Mouse (Mus musculus): ENCODE results near the gene Cenpv. TPM values are rescaled to one million over a fixed set of nuclear protein-coding genes. Genes with fewer than 3 reads are reported as not detected.

The Cenpv gene
- polyA plus RNA-seq, 1 experiment from 2014 or later: 52.2 TPM

- under 1% methylated on average over 58 of the region's 58 CpGs for WGBS
- H3K4me3 ChIP-seq: peak overlapping the region; percentile 65
- no peaks in the 10 kb centered on the region for H3K9me3 ChIP-seq
- peak overlapping the region; percentile 83 for H3K4me2 ChIP-seq
- H3K27ac ChIP-seq (replicated peaks): peak overlapping the region; percentile 90
- peak; percentile 86 for ATAC-seq (ENCODE audit: low read depth)
- H3K27me3 ChIP-seq: no peaks in the 10 kb centered on the region
- H3K36me3 ChIP-seq: peaks cover 29% of the 10 kb centered on the region
- peak overlapping the region; percentile 87 for H3K9ac ChIP-seq
- peaks cover 49% of the 10 kb centered on the region for H3K4me1 ChIP-seq (replicated peaks)
Observed at GRCm38 (mm10) chr11:62551226-62552119, 12.4 kb upstream of the Cenpv start.

- no peaks in the 10 kb centered on the region for H3K27me3 ChIP-seq
- H3K9me3 ChIP-seq: no peaks in the 10 kb centered on the region
- H3K27ac ChIP-seq (replicated peaks): peak within 1 kb of the TSS; percentile 99
- peak; percentile 98 for ATAC-seq (ENCODE audit: low read depth)
- peak within 1 kb of the TSS; percentile 83 for H3K4me2 ChIP-seq
- H3K36me3 ChIP-seq: peaks cover 28% of the 10 kb centered on the region
- H3K9ac ChIP-seq: peak within 1 kb of the TSS; percentile 95
- peak within 1 kb of the TSS; percentile 65 for H3K4me3 ChIP-seq
- peaks cover 45% of the 10 kb centered on the region for H3K4me1 ChIP-seq (replicated peaks)
- under 1% methylated on average over 40 of the region's 40 CpGs for WGBS
Observed at GRCm38 (mm10) chr11:62550727-62551225, 11.7 kb upstream of the Cenpv start, which contains the start of gene Ubb. Gene Ubb, plus strand, starts transcription at chr11:62551171.

GRCm38 (mm10) chr11:62550227-62550685 lies 11.2 kb upstream of the Cenpv start:
- no peaks in the 10 kb centered on the region for H3K27me3 ChIP-seq
- H3K4me3 ChIP-seq: peak overlapping the region; percentile 65
- no peaks in the 10 kb centered on the region for H3K9me3 ChIP-seq
- peak overlapping the region; percentile 95 for H3K9ac ChIP-seq
- peak overlapping the region; percentile 83 for H3K4me2 ChIP-seq
- H3K27ac ChIP-seq (replicated peaks): peak overlapping the region; percentile 99
- peak; percentile 45 for ATAC-seq (ENCODE audit: low read depth)
- H3K4me1 ChIP-seq (replicated peaks): peaks cover 40% of the 10 kb centered on the region
- peaks cover 23% of the 10 kb centered on the region for H3K36me3 ChIP-seq
- 1% methylated on average over 11 of the region's 11 CpGs for WGBS

DNA sequence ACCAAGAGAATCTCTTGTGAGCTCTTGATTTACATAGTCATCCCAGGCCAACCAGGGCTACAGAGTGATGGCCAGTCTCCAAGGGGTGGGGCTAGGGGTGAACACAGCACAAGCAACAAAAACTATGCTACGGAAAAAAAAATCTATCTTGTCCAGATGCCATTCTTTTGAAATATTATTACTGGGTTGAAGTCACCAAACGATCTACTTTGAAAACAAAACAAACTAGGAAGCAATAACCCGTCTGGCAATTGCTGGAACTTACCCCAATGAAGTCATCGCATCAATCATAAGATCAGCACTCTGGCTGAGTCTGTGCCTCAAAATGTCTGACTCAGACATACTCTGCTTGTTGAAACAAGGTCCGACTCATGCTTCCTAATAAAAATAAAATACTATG lies 10.7 kb upstream of the Cenpv start:
- Histone ChIP-seq H3K27me3 (no peaks in the 10 kb centered on the region), H3K9me3 (no peaks in the 10 kb centered on the region), H3K9ac (peak overlapping the region; percentile 95), H3K4me3 (peak overlapping the region; percentile 65), H3K36me3 (peaks cover 18% of the 10 kb centered on the region), H3K4me2 (peak overlapping the region; percentile 83), H3K4me1 (replicated peaks) (peaks cover 35% of the 10 kb centered on the region), H3K27ac (replicated peaks) (peak overlapping the region; percentile 99)
- ATAC-seq (ENCODE audit: low read depth): no peak
- WGBS: 18% methylated on average over 5 of the region's 5 CpGs

GRCm38 (mm10) chr11:62543991-62544390 lies 4.9 kb upstream of the Cenpv start:
- Histone ChIP-seq H3K4me3 (no peak overlapping the region), H3K27me3 (0 out of 2 replicates have a peak, but pooled peaks cover 3% of the 10 kb centered on the region), H3K9ac (no peak overlapping the region), H3K36me3 (no peaks in the 10 kb centered on the region), H3K4me2 (no peak overlapping the region), H3K9me3 (no peaks in the 10 kb centered on the region), H3K27ac (replicated peaks) (no peak overlapping the region), H3K4me1 (replicated peaks) (peaks cover 7% of the 10 kb centered on the region)
- WGBS: 90% methylated on average over 3 of the region's 3 CpGs
- no peak for ATAC-seq (ENCODE audit: low read depth)

- WGBS: 85% methylated on average over 8 of the region's 8 CpGs
- Histone ChIP-seq H3K36me3 (no peaks in the 10 kb centered on the region), H3K4me1 (replicated peaks) (peaks cover 17% of the 10 kb centered on the region), H3K27ac (replicated peaks) (no peak overlapping the region), H3K4me3 (no peak overlapping the region), H3K4me2 (no peak overlapping the region), H3K9me3 (no peaks in the 10 kb centered on the region), H3K9ac (no peak overlapping the region), H3K27me3 (0 out of 2 replicates have a peak, but pooled peaks cover 3% of the 10 kb centered on the region)
- no peak for ATAC-seq (ENCODE audit: low read depth)
Observed at GRCm38 (mm10) chr11:62541581-62541980, 2.5 kb upstream of the Cenpv start.

GRCm38 (mm10) chr11:62540969-62541368 lies 1.9 kb upstream of the Cenpv start:
- no peak overlapping the region for H3K4me2 ChIP-seq
- 60% methylated on average over 2 of the region's 2 CpGs for WGBS
- ATAC-seq (ENCODE audit: low read depth): no peak

DNA sequence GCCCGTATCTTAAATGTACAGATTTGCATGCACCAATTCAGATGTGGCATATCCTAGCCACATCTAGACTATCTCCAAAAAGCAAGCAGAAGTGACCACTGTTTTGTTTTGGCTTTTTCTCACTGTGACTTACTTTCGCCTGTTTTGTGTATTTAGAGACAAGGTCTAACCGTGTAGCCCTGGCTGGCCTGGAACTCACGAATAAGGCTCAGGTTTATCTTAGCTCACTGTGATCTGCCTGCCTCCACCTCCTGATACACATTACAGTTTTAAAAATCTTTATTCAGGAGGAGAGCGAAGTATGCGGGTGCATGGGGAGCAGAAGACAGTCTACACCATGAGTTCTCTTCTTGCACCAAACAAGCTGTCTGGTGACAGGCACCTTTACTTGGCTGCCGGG lies 1.1 kb upstream of the Cenpv start:
- H3K9me3 ChIP-seq: no peaks in the 10 kb centered on the region
- no peak overlapping the region for H3K27ac ChIP-seq (replicated peaks)
- ATAC-seq (ENCODE audit: low read depth): no peak
- peaks cover 17% of the 10 kb centered on the region for H3K4me1 ChIP-seq (replicated peaks)
- 87% methylated on average over 7 of the region's 7 CpGs for WGBS
- H3K9ac ChIP-seq: no peak overlapping the region
- H3K27me3 ChIP-seq: 0 out of 2 replicates have a peak, but pooled peaks cover 3% of the 10 kb centered on the region
- H3K4me2 ChIP-seq: no peak overlapping the region
- peaks cover 4% of the 10 kb centered on the region; the same call in 1 of the 2 replicates for H3K36me3 ChIP-seq
- H3K4me3 ChIP-seq: no peak overlapping the region

More at GRCm38 (mm10) chr11:62540969-62541368, 1.9 kb upstream of the Cenpv start:
- H3K9ac ChIP-seq: no peak overlapping the region
- H3K27me3 ChIP-seq: 0 out of 2 replicates have a peak, but pooled peaks cover 3% of the 10 kb centered on the region
- H3K4me1 ChIP-seq (replicated peaks): peaks cover 17% of the 10 kb centered on the region
- no peaks in the 10 kb centered on the region for H3K36me3 ChIP-seq
- H3K27ac ChIP-seq (replicated peaks): no peak overlapping the region
- no peaks in the 10 kb centered on the region for H3K9me3 ChIP-seq
- no peak overlapping the region for H3K4me3 ChIP-seq

- Histone ChIP-seq H3K4me1 (replicated peaks) (peaks cover 17% of the 10 kb centered on the region), H3K4me2 (peak overlapping the region; percentile 66), H3K36me3 (peaks cover 8% of the 10 kb centered on the region; the same call in 1 of the 2 replicates), H3K27ac (replicated peaks) (peak overlapping the region; percentile 82), H3K9ac (peak overlapping the region; percentile 93), H3K9me3 (no peaks in the 10 kb centered on the region), H3K27me3 (0 out of 2 replicates have a peak, but pooled peaks cover 3% of the 10 kb centered on the region), H3K4me3 (peak overlapping the region; percentile 77)
- peak; percentile 87 for ATAC-seq (ENCODE audit: low read depth)
- WGBS: under 1% methylated on average over 61 of the region's 73 CpGs
Observed at GRCm38 (mm10) chr11:62538321-62539088, 556 bp downstream of the Cenpv start.

DNA sequence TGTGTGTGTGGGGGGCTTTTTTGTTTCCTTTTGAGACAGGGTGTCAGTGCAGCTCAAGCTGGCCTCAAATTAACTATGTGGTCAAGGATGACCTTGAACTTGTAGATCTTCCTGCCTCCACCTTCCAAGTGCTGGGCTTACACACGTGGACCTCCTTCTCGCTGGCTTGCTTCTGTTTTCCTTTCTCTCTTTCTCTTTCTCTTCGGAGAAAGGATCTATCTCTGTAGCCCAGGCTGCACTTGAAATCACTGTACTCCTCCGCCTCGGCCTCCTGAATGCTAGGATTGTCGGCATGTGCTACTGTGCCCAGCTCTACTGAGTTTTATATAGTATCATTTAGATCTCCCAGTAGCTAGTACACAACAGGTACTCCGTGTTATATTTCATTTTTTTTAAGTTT lies 1.5 kb downstream of the Cenpv start:
- Histone ChIP-seq H3K9me3 (no peaks in the 10 kb centered on the region), H3K27ac (replicated peaks) (no peak overlapping the region), H3K4me3 (peak overlapping the region; percentile 77), H3K27me3 (0 out of 2 replicates have a peak, but pooled peaks cover 3% of the 10 kb centered on the region), H3K4me2 (peak overlapping the region; percentile 66), H3K36me3 (peaks cover 16% of the 10 kb centered on the region), H3K4me1 (replicated peaks) (peaks cover 17% of the 10 kb centered on the region), H3K9ac (peak overlapping the region; percentile 93)
- ATAC-seq (ENCODE audit: low read depth): no peak
- WGBS: 15% methylated on average over 7 of the region's 7 CpGs

DNA sequence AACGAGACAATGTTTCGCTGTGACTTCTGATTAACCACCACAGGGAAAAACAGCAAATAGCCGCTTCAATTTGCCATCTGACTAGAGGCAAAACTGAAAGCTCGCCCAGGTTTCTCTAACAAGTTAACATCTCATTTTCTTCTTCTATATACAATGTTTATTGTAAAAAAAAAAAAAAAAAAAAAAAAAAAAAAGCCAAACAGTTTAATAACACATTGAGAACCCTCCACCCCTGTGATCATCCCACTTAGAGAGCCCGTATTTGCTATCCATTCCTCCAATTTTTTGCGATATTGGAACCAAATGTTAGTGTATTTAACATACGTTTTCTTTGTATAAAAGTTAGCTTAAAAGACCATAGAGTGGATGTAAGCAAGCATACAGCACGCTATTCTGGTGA lies 2.0 kb downstream of the Cenpv start:
- Histone ChIP-seq H3K36me3 (peaks cover 21% of the 10 kb centered on the region), H3K9me3 (no peaks in the 10 kb centered on the region), H3K4me3 (peak overlapping the region; percentile 77), H3K27me3 (0 out of 2 replicates have a peak, but pooled peaks cover 3% of the 10 kb centered on the region), H3K9ac (peak overlapping the region; percentile 93; the same call in 1 of the 2 replicates), H3K4me2 (peak overlapping the region; percentile 66), H3K27ac (replicated peaks) (no peak overlapping the region), H3K4me1 (replicated peaks) (peaks cover 17% of the 10 kb centered on the region)
- WGBS: 85% methylated on average over 8 of the region's 8 CpGs
- ATAC-seq (ENCODE audit: low read depth): no peak

Data from neural tube, embryonic 13.5 days (tissue).